Mouse (Mus musculus) small intestine, adult 2 months (tissue): ENCODE measurements around the gene Tmcc3. TPM values are rescaled to one million over a fixed set of nuclear protein-coding genes. Genes with fewer than 3 reads are reported as not detected.

ENCODE experiments used
- H3K27ac ChIP-seq: fragments of 200-500 bp; 2 replicates; pipeline ENCODE4 v1.5.1; 2012; ENCODE audit warnings: low read depth, low read length, control low read depth, inconsistent platforms; ENCODE audit not compliant: insufficient read depth
- H3K27me3 ChIP-seq: fragments of 200-500 bp; 2 replicates; pipeline ENCODE4 v1.6.1; 2012; ENCODE audit warnings: mild to moderate bottlenecking, moderate library complexity, low read length, inconsistent platforms; ENCODE audit not compliant: control insufficient read depth, insufficient read depth
- H3K36me3 ChIP-seq: fragments of 200-500 bp; 2 replicates; pipeline ENCODE4 v1.6.1; 2012; ENCODE audit warnings: mild to moderate bottlenecking, low read length, control low read depth, inconsistent platforms; ENCODE audit not compliant: control insufficient read depth, insufficient read depth
- H3K4me1 ChIP-seq: fragments of 200-500 bp; 2 replicates; pipeline ENCODE4 v1.6.1; 2012; ENCODE audit warnings: low read length, inconsistent platforms, mixed read lengths; ENCODE audit not compliant: control insufficient read depth, insufficient read depth, insufficient read length
- H3K4me3 ChIP-seq: fragments of 200-500 bp; 2 replicates; pipeline ENCODE4 v1.5.1; 2012; ENCODE audit warnings: low read depth, mild to moderate bottlenecking, control low read depth, inconsistent platforms, low read length, moderate library complexity
- CTCF ChIP-seq: fragments of 200-500 bp; IDR thresholded peaks from 2 replicates; pipeline ENCODE4 v1.5.1; 2012; ENCODE audit warnings: low read depth, mild to moderate bottlenecking, control low read depth, inconsistent platforms, low read length, moderate library complexity, mixed read lengths; ENCODE audit not compliant: insufficient replicate concordance, insufficient read length; ENCODE audit errors: extremely low read depth
- POLR2A ChIP-seq: fragments of 200-500 bp; IDR thresholded peaks from 2 replicates; pipeline ENCODE4 v1.6.1; 2012; ENCODE audit warnings: low read depth, mild to moderate bottlenecking, control low read depth, inconsistent platforms, low read length, moderate library complexity
- WGBS: fragments of 180-500 bp; shearing (Covaris S2); methylation state at CpG from one replicate; pipeline ENCODE4 v1.1.7; 2018; 5-methylcytosine and 5-hydroxymethylcytosine counted together
- polyA plus RNA-seq: library from polyadenylated mRNA; depleted of rRNA; stranded (reverse); fragments of >200 nt; gene quantifications from 2 replicates; pipeline ENCODE4 v1.2.3, GENCODE M21; 2012

Gene Tmcc3
- polyA plus RNA-seq, 1 experiment = 38.7 TPM

DNA sequence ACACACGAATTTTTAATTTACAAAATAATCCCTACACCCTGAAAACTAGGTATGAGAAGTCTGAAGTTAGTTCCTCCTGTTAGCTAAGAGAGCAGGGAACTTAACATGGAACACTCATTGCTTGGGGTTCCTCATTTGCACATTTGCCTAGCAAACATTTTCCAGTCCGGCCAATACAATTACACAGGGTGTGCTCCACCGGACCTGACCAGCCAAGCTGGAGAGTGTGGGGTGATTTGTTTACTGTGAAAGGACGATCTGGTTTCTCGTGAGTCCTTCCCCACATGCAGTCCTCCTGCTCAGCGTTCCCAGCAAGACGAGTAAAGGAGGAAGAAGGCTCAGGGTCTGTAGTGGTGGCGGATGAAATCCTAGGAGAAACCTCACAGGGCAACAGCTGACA is 159.7 kb downstream of the Tmcc3 start:
- no peaks in the 10 kb centered on the region for H3K27me3 ChIP-seq
- 49% methylated on average over 8 of the region's 8 CpGs for WGBS
- TF ChIP-seq POLR2A = no peak
- TF ChIP-seq CTCF = no peak
- no peak overlapping the region for H3K27ac ChIP-seq
- H3K4me1 ChIP-seq = no peaks in the 10 kb centered on the region
- no peak overlapping the region for H3K4me3 ChIP-seq
- no peaks in the 10 kb centered on the region for H3K36me3 ChIP-seq

DNA sequence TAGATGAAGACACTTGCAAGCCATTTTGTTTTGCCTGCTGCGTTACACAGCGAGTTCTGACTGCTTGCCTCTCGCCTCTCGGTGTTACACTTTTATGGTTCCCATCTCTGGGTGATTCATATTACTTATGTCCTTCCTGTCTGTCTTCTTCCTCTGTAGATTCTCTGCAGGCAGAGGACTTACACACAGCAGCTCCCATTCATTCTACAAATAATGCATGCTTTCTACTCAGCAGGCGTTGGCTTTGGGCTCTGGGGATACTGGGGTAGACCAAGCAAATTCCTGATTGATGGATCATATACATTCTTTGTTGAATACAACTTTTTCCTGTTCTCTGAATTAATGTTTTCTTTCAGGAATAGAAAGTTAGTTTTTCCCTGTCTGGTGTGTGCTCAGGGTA is 161.8 kb downstream of the Tmcc3 start:
- 82% methylated on average over 5 of the region's 5 CpGs for WGBS
- H3K4me3 ChIP-seq = no peak overlapping the region
- H3K27me3 ChIP-seq = no peaks in the 10 kb centered on the region
- TF ChIP-seq POLR2A (no peak), CTCF (no peak)
- no peak overlapping the region for H3K27ac ChIP-seq
- no peaks in the 10 kb centered on the region for H3K4me1 ChIP-seq
- no peaks in the 10 kb centered on the region for H3K36me3 ChIP-seq

DNA sequence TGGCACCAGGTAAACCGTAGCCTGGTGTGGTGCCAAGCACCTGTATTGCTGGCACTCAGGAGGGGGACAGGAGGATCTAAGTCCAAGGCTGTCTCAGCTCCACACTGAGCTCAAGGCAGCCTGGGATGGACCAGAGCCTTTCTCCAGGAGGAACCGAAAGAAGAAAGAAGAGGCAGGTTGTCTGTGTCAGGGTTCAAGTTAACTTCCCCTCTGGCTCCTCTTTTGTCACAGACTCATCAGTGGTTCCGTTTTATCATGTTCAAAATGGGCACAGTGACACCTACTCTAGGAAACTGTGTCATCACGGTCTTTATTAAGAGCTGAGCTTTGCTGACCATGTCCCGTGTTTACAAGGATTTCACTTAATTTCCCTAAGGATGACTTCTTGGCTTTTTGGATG is 162.4 kb downstream of the Tmcc3 start:
- no peak for TF ChIP-seq POLR2A
- TF ChIP-seq CTCF = no peak
- Histone ChIP-seq H3K27me3 (no peaks in the 10 kb centered on the region), H3K4me1 (no peaks in the 10 kb centered on the region), H3K4me3 (no peak overlapping the region), H3K36me3 (no peaks in the 10 kb centered on the region), H3K27ac (no peak overlapping the region)
- 70% methylated on average over 5 of the region's 5 CpGs for WGBS

DNA sequence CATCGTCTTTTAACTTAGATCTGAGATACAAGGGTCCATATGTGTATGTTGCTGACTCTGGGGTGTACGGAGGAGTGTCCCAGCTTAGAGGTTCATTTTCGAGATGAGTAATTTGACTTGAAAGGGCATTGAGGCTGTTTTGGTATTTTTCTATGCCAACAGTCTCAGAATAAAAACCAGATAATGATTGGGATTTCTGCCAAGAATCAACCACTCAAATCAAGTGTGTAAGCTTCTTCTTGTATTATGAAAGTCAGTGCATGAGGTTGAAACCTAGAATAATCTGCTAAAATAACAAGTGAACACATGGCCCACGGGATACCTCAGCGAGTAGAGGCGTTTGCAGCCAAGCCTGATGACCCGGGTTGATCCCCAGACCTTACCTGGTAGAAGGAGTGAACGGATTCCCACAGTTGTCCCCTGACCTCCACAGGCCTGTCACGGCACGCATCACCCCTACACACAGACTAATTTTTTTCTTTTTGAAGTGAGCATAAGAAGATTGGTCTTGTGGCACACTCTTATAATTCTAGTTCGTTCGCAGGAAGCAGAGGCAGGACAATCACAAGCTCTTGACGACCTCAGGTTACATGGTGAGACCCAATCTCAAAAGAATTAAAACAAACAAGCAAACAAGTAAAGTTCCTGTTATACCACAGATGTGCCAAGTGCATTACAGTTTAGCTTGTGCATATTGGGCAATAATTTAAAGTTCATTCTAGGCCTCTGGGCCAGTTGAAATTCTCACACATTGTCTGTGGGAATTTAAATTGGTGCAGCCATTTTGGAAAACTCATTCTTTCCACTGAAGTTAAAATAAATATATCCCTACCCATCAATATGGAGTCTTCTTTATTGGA is 165.8 kb downstream of the Tmcc3 start:
- TF ChIP-seq POLR2A (no peak), CTCF (no peak)
- no peaks in the 10 kb centered on the region for H3K36me3 ChIP-seq
- WGBS = 88% methylated on average over 13 of the region's 13 CpGs
- no peak overlapping the region for H3K4me3 ChIP-seq
- H3K27ac ChIP-seq = no peak overlapping the region
- H3K4me1 ChIP-seq = no peaks in the 10 kb centered on the region
- H3K27me3 ChIP-seq = no peaks in the 10 kb centered on the region

DNA sequence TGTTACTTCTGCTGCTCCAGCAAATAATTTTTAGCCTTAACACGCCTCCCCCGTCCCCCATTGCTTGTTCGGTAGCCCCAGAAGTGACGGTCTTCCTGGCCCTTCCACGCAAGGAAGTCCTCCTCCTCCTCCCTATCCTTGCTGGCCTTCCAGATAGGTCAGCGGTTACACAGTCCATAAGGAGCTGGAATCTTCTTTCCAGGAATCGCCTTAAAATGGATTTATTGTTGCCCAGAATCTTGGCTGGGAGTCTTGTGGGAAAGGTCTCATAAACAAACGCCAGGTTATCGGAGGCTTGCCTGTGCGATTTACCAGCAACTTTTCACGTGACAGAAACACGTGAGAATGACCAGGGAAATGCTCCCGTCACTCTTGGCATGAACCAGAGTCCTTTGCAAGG is 167.9 kb downstream of the Tmcc3 start:
- H3K36me3 ChIP-seq = no peaks in the 10 kb centered on the region
- no peaks in the 10 kb centered on the region for H3K27me3 ChIP-seq
- no peak for TF ChIP-seq CTCF
- TF ChIP-seq POLR2A = no peak
- H3K4me1 ChIP-seq = no peaks in the 10 kb centered on the region
- H3K4me3 ChIP-seq = 0 out of 2 replicates have a peak overlapping the region, but pooled peaks have one; percentile 6
- WGBS = 68% methylated on average over 13 of the region's 13 CpGs
- 0 out of 2 replicates have a peak overlapping the region, but pooled peaks have one; percentile 36 for H3K27ac ChIP-seq

DNA sequence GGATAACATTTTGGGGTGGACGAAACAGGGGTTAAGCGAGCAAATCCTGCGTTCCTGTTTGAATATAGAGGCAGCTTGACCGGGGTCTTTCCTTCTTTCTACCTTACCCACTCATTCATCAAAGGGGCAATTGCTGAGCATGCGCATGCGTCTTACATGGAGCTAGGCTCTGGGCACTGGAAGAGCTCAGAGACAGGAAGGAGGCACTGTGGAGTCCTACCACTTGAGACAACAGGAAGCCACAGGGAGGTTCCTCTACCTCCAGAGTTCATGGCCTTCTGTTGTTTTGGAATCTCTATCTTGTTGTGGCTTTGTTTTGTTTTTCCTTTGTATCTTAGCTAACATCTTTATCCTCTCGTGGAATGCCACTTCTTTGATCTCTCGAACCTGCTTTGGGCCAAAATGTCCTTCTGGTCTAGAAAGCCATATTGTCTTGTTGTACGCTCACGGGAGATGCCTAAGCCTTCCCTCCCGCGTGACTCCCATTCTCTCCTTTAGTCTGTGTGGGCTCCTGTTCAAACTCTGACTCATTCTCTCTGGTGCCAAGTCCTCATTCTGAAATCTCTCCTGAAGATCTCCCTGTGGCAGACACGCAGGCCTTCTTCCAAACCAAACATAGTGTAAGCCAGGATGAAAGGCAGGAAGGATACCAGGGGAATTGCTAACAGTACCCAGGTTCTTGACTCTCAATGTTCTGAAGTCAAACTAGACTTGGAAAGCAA is 168.8 kb downstream of the Tmcc3 start:
- Histone ChIP-seq H3K4me1 (no peaks in the 10 kb centered on the region), H3K27me3 (no peaks in the 10 kb centered on the region), H3K27ac (peak overlapping the region; percentile 30; the same call in 1 of the 2 replicates), H3K36me3 (no peaks in the 10 kb centered on the region), H3K4me3 (no peak overlapping the region)
- 77% methylated on average over 13 of the region's 13 CpGs for WGBS
- no peak for TF ChIP-seq CTCF
- TF ChIP-seq POLR2A = no peak

DNA sequence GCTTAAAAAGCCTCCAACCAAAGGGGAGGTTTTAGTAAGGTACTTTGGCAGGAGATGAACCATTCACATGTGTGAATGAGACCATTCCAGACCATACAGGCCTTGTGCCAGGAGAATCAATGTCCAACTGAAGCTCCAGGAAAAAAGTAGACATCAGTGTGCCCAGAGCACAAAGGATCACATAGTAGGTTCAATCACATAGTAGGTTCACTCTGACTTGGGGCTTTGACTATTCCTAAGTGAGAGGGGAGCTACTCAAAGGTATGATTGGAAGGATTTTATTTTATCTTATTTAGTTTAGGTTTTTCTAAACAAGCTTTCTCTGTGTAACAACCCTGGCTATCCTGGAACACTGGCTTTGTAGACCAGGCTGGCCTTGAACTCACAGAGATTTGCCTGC is 169.9 kb downstream of the Tmcc3 start:
- Histone ChIP-seq H3K4me1 (no peaks in the 10 kb centered on the region), H3K4me3 (no peak overlapping the region), H3K27me3 (no peaks in the 10 kb centered on the region), H3K27ac (no peak overlapping the region), H3K36me3 (no peaks in the 10 kb centered on the region)
- TF ChIP-seq POLR2A = no peak
- TF ChIP-seq CTCF = no peak
